Mouse (Mus musculus): ENCODE data around the gene Adam12. TPM values are rescaled to one million over a fixed set of nuclear protein-coding genes. Genes with fewer than 3 reads are reported as not detected.

The Adam12 gene
- total and polyA plus RNA-seq, 2 experiments = 0.28 TPM

DNA sequence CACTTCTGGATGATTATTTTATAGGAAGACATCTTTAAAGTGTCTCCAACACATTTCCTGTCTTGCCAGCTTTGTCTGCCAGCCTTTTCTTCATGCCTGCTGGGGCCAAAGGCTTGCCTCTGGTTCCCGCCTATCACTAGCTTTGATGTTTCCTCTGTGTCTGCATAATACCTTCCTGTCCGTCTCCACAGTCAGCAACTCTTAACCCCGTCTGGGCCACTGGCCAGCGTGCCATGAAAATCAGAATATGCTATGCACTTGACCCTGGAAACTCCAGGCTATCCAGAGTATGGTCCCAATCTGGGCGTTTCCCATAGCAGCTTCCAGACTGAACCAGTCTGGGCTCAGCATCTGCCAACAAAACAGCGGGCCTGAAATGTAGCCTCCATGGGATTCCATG is 69.1 kb downstream of the Adam12 start:
- Histone ChIP-seq H3K27ac (replicated peaks; ENCODE audit: insufficient read depth, low read depth, low read length) (no peak overlapping the region), H3K36me3 (ENCODE audit: control insufficient read depth, insufficient read depth, low read length) (no peaks in the 10 kb centered on the region), H3K27me3 (ENCODE audit: control insufficient read depth, insufficient read depth, low read length) (no peaks in the 10 kb centered on the region), H3K9ac (ENCODE audit: low read depth, low read length) (no peak overlapping the region), H3K4me3 (ENCODE audit: insufficient read depth, low read depth, low read length) (no peak overlapping the region), H3K79me2 (ENCODE audit: control insufficient read depth, insufficient read depth, low read length) (no peaks in the 10 kb centered on the region), H3K4me1 (ENCODE audit: control insufficient read depth, insufficient read depth, low read length) (no peaks in the 10 kb centered on the region)
- no peak for TF ChIP-seq CTCF (IDR thresholded peaks at IDR 0.05; ENCODE audit: low read depth, low read length)
- TF ChIP-seq POLR2A (IDR thresholded peaks at IDR 0.05; ENCODE audit: extremely low read depth, insufficient read depth, low read length) = no peak
- no peak for DNase-seq (ENCODE audit: extremely low read depth, low read depth, low spot score)
- 69% methylated on average over 6 of the region's 6 CpGs for WGBS

GRCm38 (mm10) chr7:134159608-134160007 is 72.3 kb downstream of the Adam12 start:
- Histone ChIP-seq H3K9ac (ENCODE audit: low read depth, low read length) (no peak overlapping the region), H3K27me3 (ENCODE audit: control insufficient read depth, insufficient read depth, low read length) (no peaks in the 10 kb centered on the region), H3K27ac (replicated peaks; ENCODE audit: insufficient read depth, low read depth, low read length) (no peak overlapping the region), H3K4me3 (ENCODE audit: insufficient read depth, low read depth, low read length) (no peak overlapping the region), H3K36me3 (ENCODE audit: control insufficient read depth, insufficient read depth, low read length) (no peaks in the 10 kb centered on the region), H3K4me1 (ENCODE audit: control insufficient read depth, insufficient read depth, low read length) (no peaks in the 10 kb centered on the region), H3K79me2 (ENCODE audit: control insufficient read depth, insufficient read depth, low read length) (no peaks in the 10 kb centered on the region)
- WGBS = 60% methylated on average over 7 of the region's 7 CpGs
- TF ChIP-seq CTCF (IDR thresholded peaks at IDR 0.05; ENCODE audit: low read depth, low read length) (no peak), POLR2A (IDR thresholded peaks at IDR 0.05; ENCODE audit: extremely low read depth, insufficient read depth, low read length) (no peak)
- no peak for DNase-seq (ENCODE audit: extremely low read depth, low read depth, low spot score)

DNA sequence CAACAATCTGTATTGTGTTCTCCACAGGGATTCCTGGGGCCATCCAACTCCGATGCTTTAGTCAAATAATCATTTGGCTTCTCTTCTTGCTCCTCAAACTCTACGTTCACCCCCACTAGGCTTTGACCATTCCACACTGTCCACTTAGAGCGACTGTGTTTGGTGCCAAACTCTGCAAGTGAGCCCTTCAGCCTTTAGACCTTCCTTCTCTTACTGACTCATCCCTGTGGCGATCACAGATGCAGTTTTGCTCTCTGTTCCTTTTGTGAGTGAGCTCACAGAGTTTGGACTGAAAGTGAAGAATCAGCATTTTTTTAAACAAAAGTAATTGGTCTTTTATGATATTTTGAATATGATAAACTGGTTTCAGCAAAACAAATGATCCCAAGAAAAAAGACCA is 80.6 kb downstream of the Adam12 start:
- no peak overlapping the region for H3K27ac ChIP-seq (replicated peaks; ENCODE audit: insufficient read depth, low read depth, low read length)
- WGBS = 80% methylated on average over 4 of the region's 4 CpGs

GRCm38 (mm10) chr7:134150305-134150704 is 81.6 kb downstream of the Adam12 start:
- Histone ChIP-seq H3K36me3 (ENCODE audit: control insufficient read depth, insufficient read depth, low read length) (no peaks in the 10 kb centered on the region), H3K79me2 (ENCODE audit: control insufficient read depth, insufficient read depth, low read length) (no peaks in the 10 kb centered on the region), H3K27ac (replicated peaks; ENCODE audit: insufficient read depth, low read depth, low read length) (no peak overlapping the region), H3K4me1 (ENCODE audit: control insufficient read depth, insufficient read depth, low read length) (no peaks in the 10 kb centered on the region), H3K9ac (ENCODE audit: low read depth, low read length) (no peak overlapping the region), H3K4me3 (ENCODE audit: insufficient read depth, low read depth, low read length) (no peak overlapping the region), H3K27me3 (ENCODE audit: control insufficient read depth, insufficient read depth, low read length) (no peaks in the 10 kb centered on the region; the same call in 1 of the 2 replicates)
- no peak for TF ChIP-seq CTCF (IDR thresholded peaks at IDR 0.05; ENCODE audit: low read depth, low read length)
- no peak for TF ChIP-seq POLR2A (IDR thresholded peaks at IDR 0.05; ENCODE audit: extremely low read depth, insufficient read depth, low read length)
- WGBS = 88% methylated on average over 8 of the region's 8 CpGs
- no peak for DNase-seq (ENCODE audit: extremely low read depth, low read depth, low spot score)

More for the DNA sequence above, 80.6 kb downstream of the Adam12 start:
- Histone ChIP-seq H3K4me1 (ENCODE audit: control insufficient read depth, insufficient read depth, low read length) (no peaks in the 10 kb centered on the region), H3K36me3 (ENCODE audit: control insufficient read depth, insufficient read depth, low read length) (no peaks in the 10 kb centered on the region), H3K79me2 (ENCODE audit: control insufficient read depth, insufficient read depth, low read length) (no peaks in the 10 kb centered on the region), H3K4me3 (ENCODE audit: insufficient read depth, low read depth, low read length) (no peak overlapping the region), H3K9ac (ENCODE audit: low read depth, low read length) (no peak overlapping the region), H3K27me3 (ENCODE audit: control insufficient read depth, insufficient read depth, low read length) (no peaks in the 10 kb centered on the region; the same call in 1 of the 2 replicates)
- no peak for TF ChIP-seq POLR2A (IDR thresholded peaks at IDR 0.05; ENCODE audit: extremely low read depth, insufficient read depth, low read length)
- TF ChIP-seq CTCF (IDR thresholded peaks at IDR 0.05; ENCODE audit: low read depth, low read length) = no peak
- no peak for DNase-seq (ENCODE audit: extremely low read depth, low read depth, low spot score)

GRCm38 (mm10) chr7:134149351-134149750 is 82.6 kb downstream of the Adam12 start:
- no peak overlapping the region for H3K9ac ChIP-seq (ENCODE audit: low read depth, low read length)
- no peaks in the 10 kb centered on the region for H3K4me1 ChIP-seq (ENCODE audit: control insufficient read depth, insufficient read depth, low read length)
- no peak overlapping the region for H3K27ac ChIP-seq (replicated peaks; ENCODE audit: insufficient read depth, low read depth, low read length)
- H3K27me3 ChIP-seq (ENCODE audit: control insufficient read depth, insufficient read depth, low read length) = no peaks in the 10 kb centered on the region; the same call in 1 of the 2 replicates
- H3K4me3 ChIP-seq (ENCODE audit: insufficient read depth, low read depth, low read length) = no peak overlapping the region
- 80% methylated on average over 6 of the region's 6 CpGs for WGBS
- no peaks in the 10 kb centered on the region for H3K36me3 ChIP-seq (ENCODE audit: control insufficient read depth, insufficient read depth, low read length)
- no peak for DNase-seq (ENCODE audit: extremely low read depth, low read depth, low spot score)
- H3K79me2 ChIP-seq (ENCODE audit: control insufficient read depth, insufficient read depth, low read length) = no peaks in the 10 kb centered on the region
- TF ChIP-seq CTCF (IDR thresholded peaks at IDR 0.05; ENCODE audit: low read depth, low read length) = no peak
- no peak for TF ChIP-seq POLR2A (IDR thresholded peaks at IDR 0.05; ENCODE audit: extremely low read depth, insufficient read depth, low read length)

- H3K79me2 ChIP-seq (ENCODE audit: control insufficient read depth, insufficient read depth, low read length) = no peaks in the 10 kb centered on the region
- H3K27me3 ChIP-seq (ENCODE audit: control insufficient read depth, insufficient read depth, low read length) = no peaks in the 10 kb centered on the region; the same call in 1 of the 2 replicates
- H3K36me3 ChIP-seq (ENCODE audit: control insufficient read depth, insufficient read depth, low read length) = no peaks in the 10 kb centered on the region
- H3K9ac ChIP-seq (ENCODE audit: low read depth, low read length) = no peak overlapping the region
- no peak for DNase-seq (ENCODE audit: extremely low read depth, low read depth, low spot score)
- H3K27ac ChIP-seq (replicated peaks; ENCODE audit: insufficient read depth, low read depth, low read length) = no peak overlapping the region
- TF ChIP-seq CTCF (IDR thresholded peaks at IDR 0.05; ENCODE audit: low read depth, low read length) (no peak), POLR2A (IDR thresholded peaks at IDR 0.05; ENCODE audit: extremely low read depth, insufficient read depth, low read length) (no peak)
- WGBS = 77% methylated on average over 3 of the region's 3 CpGs
- H3K4me3 ChIP-seq (ENCODE audit: insufficient read depth, low read depth, low read length) = no peak overlapping the region
- no peaks in the 10 kb centered on the region for H3K4me1 ChIP-seq (ENCODE audit: control insufficient read depth, insufficient read depth, low read length)
These were observed 84.4 kb downstream of the Adam12 start for GRCm38 (mm10) chr7:134147561-134147960.
